Mouse (Mus musculus) lung, postnatal 25 days (tissue): Measurements from ENCODE around the gene Pdzrn3.

Experiments
- DNase-seq: peaks from one replicate; pipeline ENCODE4 v3.0.0; 2022; ENCODE audit warnings: low spot score

Pdzrn3 gene

DNA sequence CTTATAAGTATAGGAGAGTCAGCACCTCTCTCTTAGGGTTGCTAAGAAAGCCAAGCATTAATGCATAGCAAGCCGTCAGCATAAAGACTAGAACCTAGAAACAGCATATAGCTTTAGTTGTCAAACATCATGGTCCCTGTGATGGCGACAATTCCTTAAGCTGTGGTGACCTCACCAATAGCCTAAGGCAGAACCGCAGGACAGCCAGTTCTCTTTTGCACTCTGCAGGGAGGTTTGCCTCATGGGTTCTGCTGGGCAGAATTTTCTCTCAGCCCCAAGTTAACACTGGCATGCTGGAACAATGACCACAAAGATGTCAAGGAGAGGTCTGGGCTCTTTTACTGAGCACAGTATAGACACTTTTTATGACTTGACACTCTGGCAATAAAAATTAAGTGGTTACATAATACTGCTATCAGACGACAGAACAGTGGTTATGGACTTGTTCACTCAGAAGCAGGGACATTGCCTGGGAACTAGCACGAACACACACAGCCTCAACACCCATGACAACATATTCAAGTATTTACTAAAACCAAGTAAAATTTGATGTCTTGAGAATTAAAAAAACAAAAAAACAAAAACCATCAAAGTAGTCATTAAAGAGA is 90.0 kb downstream of the Pdzrn3 start:
- DNase-seq, result no peak

DNA sequence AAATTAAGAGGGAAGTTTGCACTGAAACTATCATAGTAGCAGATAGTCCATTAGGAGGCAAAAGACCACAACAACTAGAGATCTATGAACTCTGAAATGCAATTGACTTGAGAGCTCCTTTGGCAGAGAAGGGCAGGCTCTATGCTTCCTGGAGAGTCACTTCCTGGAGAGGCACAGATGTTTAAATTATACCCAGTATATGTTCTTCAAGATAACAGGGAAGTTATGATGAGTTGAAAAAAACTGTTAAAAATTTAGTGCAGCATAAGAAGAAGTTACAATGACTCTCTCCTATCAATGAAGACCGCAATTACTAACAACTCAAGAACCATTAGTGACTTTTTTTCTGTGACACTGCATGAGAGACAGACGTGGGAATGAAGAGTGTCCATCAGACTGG is 90.6 kb downstream of the Pdzrn3 start:
- no peak for DNase-seq

DNA sequence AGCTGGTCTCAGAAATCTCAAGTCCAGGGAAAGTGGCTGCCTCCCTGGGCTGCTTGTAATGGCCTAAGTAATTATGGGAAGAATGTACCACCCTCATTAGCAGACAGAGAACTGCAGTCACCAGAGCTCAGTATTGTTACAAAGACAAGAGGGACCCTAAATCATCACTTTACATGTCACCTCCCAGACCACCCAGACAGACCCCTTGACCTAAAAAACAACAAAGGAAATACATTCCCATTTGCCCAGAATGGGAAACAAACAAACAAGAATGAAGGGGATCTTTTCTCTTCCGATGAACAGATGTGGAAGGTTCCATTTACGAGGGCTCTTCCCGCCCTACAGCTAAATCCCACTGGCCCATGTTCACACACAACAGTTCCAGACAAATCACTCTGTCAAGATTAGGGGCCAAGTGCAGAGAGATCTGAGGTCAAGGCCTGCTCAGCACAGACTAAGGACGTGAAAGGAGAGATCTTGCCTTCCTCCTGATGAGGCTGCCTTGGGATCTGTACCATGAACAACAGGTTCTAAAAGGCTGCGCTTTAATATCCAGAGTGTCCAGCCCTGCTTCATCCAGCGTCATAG is 93.2 kb downstream of the Pdzrn3 start:
- no peak for DNase-seq

DNA sequence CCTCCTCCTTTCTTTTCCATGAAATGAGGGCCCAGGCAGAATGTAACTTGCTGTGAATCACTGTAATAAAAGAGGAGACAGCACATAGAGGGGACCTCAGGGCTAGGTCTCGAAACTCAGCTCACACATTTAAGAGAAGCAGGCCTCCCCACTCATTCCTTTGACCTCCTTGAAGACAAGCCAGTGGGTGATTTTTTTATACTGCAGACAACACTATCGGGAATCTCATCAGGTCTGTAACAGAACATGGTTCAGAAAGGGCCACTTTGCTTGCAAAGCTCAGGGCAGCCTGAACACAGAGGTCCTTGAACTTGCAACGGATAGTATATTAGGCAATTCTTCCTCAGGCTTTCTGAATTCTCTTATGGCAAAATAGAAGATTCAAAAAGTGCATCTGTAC is 93.8 kb downstream of the Pdzrn3 start:
- no peak for DNase-seq

DNA sequence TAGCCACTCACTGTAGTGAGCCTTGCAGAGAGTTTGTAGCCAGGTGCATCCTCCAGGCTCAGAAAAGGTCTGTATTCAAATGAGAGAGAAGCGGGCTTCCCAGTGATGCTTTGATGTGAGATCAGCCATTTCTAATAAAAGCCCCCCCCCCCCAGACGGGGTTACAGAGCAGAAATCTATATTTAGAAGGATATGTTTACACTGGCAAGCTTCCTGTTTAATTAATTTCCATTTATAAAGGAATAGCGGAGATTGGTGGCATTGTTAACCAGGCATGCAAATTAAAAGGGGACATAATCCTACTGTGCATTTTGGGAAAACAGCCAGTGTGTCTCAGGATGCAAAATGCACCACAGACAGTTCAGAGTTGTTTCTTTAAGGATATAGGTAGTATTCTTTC is 96.1 kb downstream of the Pdzrn3 start:
- no peak for DNase-seq

DNA sequence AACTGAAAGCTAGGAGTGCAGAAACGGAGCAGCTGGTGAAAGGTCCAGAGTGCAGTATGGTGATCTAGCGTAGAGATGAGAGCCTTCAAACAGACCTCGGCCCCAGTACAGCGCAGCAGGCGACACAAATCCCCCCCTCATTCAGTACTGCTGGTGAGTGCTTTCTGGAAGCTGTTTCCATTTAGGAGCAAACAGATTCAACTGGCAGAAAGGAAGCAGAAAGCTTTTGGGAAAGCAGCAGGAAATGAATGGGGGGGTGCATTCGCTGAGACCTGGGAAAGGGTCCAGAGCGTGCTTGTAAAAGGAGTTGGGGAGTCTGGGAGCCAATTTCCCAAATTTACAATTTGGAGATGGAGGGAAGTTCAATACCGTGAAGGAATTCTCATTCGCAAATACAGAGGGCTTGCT is 96.9 kb downstream of the Pdzrn3 start:
- DNase-seq, result no peak

DNA sequence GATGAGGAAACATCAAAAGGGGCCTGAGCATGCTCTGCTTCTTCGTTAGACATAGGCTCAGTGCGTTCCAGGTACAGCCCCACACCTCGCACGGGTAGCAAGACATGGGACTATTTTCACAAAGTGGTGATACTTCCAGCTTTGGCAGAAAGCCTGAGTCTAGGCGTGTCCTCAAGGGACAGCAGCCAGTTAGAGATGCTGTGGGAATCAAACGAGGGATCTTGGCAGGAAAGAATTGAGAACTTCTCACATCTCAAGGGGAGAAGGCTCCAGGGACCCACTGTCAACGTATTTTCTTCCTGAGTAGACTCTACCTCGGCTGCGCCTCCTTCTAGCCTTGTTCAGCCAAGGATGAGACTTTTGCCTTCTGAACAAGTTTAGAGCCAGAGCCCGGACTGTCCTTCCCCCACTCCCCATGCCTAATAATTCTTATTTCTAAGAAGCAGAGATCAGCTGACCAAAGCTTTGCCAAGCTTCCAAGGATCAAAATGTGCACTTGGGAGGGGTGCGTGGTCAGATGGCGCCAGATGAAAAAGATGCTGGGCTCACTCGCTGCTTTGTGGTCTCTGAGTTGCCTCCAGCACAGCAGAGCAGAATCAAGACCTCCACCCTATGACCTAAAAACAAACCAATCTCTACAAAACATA is 99.3 kb downstream of the Pdzrn3 start:
- DNase-seq, result no peak

DNA sequence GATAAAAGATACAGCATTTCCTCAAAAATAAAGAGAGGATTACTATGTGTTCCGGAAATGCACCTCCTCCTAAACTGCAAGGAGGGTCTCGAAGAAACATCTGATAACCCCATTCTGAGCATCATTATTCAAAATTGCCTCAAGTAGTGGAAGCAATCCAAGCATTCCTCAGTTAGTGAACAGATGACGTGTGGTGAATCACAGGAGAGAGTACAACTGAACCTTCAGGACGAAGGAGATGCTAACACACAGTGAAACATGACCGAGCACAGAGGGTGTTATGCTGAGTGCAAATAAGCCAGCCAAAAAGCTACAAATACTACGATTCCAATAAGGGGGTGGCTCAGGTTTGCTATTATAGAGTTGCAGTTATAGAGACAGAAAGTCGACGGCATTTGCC is 101.4 kb downstream of the Pdzrn3 start:
- DNase-seq, result no peak

DNA sequence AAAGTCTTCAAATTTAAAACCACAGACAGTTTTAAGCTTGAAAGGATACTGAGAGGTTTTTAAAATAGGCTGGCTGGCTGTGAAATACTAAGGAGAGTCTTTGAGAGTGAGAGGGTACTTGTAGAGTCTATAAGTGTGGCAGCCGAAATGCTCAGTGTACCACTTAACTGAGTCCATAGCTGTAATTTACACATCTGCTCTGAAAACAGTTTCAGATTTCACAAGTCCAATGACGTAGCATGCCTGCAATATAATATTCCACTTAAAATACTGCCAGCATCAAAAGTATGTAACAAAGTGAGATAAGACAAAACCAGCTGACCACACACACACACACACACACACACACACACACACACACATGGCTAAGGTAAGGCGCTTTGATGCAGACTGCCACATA is 101.9 kb downstream of the Pdzrn3 start:
- peak; percentile 24 for DNase-seq

DNA sequence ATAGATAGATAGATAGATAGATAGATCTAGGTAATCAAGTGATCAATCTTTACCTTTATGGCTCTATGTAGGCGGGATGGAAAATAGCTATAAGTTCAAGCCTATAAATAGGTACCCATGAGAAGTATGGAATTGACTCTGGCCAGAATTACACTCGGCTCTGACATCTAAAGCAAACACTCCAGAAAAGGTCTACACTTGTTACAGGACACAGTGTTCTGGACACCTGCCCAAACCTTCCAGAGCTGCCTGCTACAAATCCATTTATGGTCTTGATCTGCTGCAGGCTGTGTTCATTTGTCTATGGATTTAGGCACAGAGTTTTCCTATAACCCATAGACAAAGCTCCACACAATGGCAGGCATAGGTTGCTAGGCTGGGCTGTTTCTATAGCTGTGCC is 102.9 kb downstream of the Pdzrn3 start:
- DNase-seq, result peak; percentile 59

DNA sequence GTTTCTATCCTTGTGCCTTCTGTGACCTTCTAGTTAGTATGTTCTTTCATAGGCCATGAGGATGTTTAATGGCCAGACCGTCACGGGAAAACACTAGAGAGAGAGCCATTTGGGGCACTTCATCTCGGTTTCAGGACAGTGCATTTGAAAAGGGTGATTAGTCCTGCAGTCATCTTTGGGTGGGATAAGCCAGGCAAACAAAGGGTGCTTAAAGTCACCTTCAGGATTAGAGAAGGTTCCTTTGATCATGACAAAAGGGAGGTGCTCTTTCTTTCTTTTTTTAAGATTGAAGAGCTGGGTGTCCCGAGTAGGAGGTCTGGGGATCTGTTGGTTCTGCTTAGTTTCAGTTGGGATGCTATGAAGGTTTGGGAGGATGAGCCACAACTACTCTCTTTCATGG is 105.4 kb downstream of the Pdzrn3 start:
- DNase-seq, result no peak

DNA sequence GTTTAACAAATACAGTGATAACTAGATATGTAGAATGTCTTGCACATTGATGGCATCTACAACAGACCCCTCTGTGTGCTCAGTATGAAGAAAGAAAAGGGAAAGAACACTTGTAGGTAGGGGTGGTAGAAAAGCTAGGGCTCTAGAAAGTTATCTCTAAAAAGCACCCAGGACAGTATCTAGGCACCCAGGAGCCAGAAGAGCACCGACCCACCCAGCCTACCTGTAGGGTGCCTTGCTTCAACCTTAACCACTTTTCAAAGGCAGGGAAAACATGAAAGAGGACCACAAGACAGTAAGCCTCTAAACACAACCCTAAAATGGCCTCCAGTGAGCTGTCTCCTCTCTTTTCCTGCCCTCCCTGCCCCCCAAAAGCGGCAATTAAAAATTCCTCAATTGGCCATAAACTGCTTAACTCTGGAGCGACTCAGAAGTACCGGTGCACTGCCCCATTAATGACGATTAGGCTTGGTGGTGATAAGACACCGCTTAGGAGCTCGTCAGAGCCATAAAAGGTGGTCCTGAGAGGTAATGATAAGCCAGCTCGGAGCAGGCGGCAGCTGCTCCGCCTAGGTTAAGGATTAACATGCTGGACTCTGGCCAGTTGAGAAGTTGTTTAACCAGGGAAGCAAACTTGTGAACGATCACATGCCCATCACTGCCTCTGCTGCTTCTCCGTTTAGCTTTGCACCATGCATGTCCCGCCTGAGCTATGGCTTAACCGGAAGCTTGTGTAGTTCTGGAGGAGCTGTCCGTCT is 106.1 kb downstream of the Pdzrn3 start:
- DNase-seq, result no peak

DNA sequence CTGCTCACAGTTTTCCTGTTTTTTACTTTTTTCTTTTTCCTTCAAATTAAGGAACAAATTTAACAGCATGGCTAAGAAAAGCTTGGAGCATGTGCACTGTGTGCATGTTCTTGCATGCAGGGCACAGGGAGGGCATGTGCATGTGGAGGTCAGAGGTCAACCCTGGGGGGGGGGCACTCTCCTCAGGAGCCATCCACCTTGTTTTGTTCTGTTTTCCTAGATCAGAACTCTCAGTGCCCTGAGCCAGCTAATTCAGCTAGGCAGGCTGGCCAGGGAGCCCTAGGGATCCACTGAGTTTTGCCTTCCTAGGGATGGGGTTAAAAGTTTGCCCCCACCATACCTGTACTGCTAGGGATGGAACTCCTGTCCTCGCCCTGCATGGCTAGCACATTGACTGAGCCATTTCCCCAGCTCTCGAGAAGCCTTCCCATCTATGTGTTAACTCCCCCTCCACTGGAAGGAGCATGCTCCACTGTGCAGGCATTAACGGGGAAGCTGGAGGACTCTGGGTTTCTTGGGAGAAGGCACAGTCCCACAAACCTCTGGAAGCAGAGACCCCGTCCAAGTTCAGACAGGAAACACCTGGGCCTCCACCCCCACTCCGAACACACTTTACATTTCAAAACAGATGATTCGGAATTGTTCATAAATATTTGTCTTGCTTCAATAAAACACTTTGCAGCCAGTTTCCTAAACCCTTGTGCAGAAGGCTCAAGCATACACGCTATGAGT is 107.4 kb downstream of the Pdzrn3 start:
- DNase-seq, result no peak

DNA sequence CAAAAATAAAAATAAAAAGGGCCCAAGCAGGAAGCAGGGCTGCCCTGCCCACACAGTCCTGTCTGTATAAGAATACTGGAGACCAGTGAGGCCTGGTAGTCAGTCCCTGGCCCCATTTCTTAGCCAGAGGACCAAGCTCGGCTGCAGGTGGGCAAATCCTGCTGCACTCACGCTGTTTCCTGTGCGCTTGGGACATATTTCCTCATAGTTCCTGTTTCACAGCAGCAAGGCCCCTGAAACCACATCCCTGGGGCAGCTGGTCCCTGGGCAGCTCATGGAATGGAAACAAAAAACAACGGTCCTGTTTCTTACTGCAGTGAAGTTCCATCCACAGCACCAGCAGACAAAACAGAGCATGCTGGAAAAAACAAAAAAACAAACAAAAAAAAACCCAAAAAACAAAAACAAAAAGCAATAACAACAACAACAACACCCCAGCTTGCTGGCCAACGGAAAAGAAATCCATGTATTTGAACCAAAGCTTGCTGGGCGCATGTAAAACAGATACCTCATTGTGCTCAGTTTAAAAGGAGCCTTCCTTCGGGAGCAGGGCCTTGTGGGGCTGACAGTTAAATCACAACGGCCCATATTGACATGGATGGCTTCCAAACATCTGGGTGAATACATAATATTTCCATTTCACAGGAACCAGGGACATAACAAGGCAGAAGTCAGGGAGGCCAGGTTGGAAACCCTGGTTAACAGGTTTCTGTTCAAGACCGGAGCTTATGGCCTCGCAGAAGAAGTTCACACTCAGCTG is 108.2 kb downstream of the Pdzrn3 start:
- no peak for DNase-seq

DNA sequence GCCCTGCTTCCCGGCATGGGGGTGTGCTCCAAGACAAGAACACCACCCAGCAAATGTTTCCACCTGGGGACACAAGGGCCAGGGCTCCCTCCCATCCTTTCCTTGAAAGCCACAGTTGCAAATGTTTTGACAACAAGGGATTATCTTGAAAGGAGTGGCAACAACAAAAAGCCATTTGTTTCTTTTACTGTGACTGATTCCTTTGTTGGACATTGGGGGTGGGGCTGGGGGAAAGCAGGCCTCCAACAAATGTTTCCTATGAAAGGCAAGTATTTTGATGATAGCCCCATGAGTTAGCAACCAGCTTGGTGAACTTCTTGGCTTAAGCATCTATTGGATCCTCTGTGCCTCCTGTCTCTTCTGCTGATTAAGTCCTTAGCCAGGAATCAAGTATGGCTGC is 109.4 kb downstream of the Pdzrn3 start:
- DNase-seq, result no peak

DNA sequence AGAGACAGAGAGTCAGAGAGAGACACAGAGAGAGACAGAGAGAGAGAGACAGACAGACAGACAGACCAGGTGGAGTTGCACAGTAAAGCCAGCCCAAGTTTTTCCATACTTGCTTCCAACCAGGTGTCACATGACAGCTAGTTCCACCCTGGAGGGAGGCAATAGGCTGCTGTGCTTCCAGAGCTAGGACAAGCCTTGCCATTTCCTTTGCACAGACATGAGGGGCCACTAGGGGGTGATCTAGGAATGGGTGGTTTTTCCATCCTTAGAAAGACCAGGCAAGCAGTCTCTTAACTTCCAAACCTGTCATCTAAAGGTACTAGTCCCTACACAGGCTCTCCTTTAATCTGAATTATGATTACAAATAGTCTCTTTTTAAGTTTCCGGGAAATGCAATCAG is 110.9 kb downstream of the Pdzrn3 start:
- peak; percentile 80 for DNase-seq

DNA sequence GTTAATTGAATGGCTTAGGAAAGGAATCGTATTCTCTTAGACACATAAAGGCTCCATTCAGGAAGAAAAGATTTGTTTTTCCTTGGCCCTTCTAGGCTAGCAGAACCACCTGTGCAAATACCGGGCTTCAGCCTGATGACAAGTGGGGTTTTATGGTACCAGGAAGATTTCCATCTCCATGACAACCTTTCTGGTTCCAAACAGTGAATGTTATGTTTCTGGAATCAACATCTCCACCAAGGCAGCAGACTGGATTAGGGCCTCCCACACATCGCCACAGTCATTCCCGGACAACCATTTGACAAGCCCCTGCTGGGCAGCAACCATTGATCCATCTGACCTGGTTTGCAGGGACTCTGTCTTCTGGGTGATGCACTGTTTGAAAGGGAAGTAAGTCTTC is 114.2 kb downstream of the Pdzrn3 start:
- no peak for DNase-seq

DNA sequence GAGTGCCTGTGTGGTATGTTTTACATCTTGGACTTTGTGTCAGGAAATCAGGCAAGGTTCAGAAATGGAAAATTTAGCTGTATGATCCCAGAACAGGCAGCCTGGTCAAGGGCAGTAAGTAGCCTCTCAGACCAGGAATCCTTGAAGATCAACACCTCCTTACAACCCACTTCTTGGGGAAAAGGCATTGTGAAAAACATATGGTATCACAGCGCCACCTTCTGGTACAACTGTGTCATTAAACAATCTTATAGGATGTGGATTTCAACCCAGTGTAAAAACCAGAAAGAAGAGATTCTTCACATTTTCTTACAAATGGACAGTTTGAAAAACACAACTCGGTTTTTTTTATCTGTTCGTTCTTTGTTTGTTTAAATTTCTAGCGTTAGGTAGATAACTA is 116.2 kb downstream of the Pdzrn3 start:
- peak; percentile 59 for DNase-seq

DNA sequence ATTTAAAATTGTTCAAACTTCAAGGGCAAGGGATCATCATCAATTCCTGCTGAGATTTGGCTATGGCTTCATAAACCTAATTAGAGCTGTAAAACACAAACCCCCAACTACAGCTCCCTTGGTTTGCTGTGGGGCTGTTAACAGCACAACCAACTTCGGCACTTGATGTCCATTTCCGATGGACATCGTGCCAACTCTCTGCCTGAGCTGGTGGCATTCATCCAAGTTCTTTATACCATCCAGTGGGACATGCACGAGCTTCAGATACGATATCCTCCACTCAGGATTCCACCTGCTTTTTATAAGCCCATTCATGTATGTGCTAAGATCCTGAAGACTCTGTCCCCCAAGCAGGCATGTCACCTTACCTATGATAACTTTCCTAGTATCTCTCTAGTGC is 118.3 kb downstream of the Pdzrn3 start:
- no peak for DNase-seq

DNA sequence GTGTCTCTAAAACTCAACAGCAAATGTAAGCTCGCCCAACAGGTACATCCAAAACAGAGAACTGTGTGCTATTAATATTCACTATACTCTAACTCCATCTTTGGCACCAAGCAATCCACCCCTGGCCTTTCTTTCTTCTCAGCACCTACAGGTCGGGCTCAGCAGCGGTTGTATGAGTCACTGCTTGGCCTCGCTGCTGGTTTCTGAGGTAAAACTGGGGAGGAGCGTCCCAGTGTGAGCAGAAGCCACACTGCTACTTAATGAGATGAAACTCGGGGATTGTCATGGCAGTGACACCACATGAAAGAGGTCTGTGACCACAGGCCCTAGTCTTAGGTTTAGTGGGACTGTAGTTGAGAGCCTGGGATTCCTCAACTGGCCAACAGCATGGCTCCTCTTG is 120.3 kb downstream of the Pdzrn3 start:
- no peak for DNase-seq

DNA sequence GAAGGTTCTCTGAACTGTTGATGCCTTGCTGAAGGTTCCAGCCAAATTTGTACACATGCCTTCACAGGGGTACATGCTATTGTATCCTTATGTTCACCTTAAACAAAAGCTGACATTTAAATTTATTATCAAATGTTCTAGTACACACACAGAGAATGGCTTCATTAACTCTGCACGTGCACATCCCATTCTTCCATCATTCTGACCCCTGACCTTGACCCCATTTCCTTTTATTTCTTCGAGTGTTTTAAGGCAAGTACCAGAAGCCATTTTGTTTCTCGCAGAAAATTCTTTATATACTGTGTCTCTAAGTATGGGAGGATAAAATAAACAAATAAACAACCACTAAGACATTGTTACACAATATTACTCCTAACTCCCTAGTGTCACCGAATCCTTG is 123.0 kb downstream of the Pdzrn3 start:
- no peak for DNase-seq
